Mouse (Mus musculus): ENCODE data around the gene Tcf20.

DNA sequence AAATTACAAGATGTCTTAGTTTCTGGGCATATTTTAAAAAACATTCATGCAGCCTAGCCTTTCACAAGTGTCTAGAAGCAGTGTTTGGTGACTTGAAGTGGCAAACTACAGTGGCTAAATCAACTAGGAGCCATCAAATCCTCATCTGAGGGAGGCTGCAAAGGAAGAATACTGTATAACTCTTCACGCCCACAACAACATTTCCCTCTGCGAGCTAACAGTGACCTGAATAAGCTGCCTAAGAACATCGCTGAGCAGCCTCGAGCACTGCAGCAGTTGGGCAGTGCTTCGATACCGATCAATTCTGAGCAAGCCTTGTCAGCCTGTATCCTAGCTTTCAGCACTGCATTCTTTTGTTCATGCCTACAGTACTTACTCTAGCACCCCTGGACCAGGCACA lies 157.8 kb downstream of the Tcf20 start:
- no peak for TF ChIP-seq CTCF (IDR thresholded peaks at IDR 0.05; ENCODE audit: low read depth)
- TF ChIP-seq EP300 (IDR thresholded peaks at IDR 0.05; ENCODE audit: low read depth) = no peak

Measured in liver, embryonic 14.5 days (tissue).